Mouse (Mus musculus): ENCODE data around the gene Kctd18. TPM values are rescaled to one million over a fixed set of nuclear protein-coding genes. Genes with fewer than 3 reads are reported as not detected.
A peak's percentile ranks its signal among the peaks of the same experiment; 100 is the strongest.

The Kctd18 gene
- total RNA-seq, 2 experiments from 2014 or later = 10.4 to 10.9 TPM

DNA sequence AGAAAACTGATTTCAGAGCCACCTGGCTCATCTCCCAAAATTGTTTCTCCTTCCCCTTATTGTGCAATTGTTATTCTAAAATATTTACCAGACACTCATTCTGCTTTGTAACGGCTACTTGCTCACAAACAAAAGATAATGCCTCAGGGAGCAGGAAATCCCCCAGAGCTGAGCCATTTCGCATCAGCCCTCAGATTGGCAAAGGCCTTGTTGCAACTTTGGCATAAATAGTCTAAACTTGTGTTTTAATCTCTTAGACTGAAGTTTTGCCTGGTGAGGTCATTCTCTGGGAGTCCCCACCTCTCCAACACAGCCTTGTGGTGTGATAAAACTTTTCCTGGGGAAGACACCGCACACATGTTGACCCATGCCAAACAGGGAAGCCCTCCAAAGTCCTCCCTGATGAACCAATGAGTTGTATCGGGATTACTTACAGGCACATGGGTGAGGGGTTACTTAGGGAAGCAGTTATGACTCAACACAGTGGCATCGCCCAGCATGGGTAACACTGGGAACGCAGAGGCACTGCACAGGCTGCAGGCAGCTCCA lies 29.6 kb downstream of the Kctd18 start:
- DNase-seq = peak; percentile 8

GRCm38 (mm10) chr1:57976860-57977259 lies 41.9 kb downstream of the Kctd18 start:
- no peak for DNase-seq

DNA sequence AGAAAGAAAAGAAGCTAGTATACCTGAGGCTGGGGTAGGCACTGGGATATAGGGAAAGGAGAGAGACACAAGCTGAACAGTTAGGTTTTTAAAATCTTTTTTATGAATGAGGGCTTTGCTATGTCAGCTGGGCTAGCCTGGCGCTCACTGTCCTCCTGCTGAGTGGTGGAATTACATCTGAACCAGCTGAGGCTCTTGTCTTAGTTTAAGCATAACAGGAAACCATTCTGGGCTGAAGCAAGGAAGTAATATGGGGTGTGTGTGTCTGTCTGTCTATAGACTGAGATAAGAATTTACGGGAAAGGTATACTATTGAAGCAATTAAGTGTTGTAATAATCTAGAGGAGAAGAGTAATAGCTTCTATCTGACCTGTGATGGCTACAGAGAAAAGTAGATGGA lies 47.2 kb downstream of the Kctd18 start:
- DNase-seq = no peak

DNA sequence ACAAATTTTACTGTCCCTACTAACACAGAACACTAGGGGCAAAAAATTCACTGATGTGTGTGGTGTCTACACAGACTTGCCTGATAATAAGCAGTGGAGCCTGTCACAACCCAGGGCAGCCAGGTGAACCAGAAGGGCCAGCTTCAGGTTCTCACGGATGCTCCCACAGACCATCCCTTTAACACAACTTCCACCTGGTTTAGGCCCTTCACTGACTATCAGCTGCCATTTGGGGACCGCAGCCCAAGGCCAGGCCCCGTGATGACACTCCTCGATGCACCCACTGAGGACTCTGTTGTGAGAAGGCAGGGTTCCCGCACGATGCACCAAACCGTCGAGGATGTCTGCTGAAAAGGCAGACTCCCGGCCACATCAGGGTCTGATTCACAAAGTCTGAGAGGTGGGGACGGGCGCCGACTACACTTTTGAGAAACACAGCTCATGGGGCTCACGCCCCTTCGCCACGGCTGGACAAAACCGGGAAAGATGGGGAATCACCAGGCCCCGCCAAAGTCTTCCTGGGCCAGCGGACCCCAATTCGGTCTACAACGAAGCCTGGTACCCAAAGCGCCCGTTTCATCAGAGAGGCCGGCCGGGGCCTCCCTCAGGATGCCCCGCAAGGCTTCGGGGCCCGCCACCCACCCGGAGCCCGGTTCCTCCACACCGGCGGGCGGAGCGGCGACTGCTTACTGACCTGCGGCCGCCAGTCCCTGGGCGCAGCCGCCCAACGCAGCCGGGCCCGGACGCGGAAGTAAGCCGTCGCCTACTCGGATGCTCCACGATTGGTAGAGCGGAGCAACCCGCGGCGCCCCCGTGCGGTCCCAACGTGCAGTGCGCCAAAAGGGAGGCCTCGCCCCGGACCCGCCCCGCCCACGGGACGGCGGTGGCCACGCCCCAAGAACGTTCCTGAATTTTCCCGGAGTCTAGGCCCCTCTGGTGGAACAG lies 49.2 kb downstream of the Kctd18 start:
- DNase-seq = peak; percentile 99

GRCm38 (mm10) chr1:57955774-57956173 lies 63.0 kb downstream of the Kctd18 start:
- no peak for DNase-seq

- DNase-seq = no peak
Observed at GRCm38 (mm10) chr1:57954376-57954765, 64.4 kb downstream of the Kctd18 start.

DNA sequence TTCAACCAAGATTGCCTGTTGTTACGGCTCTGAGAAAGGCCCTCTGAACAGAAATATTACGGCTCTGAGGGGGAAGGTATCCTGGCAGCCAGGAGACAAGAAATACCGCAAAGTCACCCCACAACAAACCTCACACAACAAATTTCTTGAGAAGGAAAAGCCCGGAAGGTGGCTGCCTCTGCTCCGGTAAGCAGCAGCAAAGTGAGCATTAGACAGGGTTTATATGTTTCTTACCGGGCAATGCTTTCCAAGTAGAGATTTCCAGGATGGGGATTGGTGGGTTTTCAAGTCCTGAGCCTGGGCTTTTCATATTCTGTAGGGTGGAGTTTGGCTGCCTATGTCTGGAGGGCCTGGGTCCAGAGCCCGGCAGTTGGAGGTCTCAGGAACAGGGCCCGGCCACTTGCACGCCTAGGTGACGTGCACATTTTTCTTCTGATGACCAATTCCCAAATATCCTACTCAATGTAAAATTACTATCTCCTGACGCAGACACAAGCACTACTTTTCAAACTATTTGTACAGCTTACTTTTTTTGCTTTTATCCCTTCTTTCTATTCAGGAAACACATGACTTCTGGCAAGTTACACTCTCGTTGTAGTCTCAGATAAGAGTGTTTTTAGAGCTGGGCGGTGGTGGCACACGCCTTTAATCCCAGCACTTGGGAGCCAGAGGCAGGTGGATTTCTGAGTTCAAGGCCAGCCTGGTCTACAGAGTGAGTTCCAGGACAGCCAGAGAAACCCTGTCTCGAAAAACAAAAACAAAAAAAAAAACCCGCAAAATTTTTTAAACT lies 65.0 kb downstream of the Kctd18 start:
- DNase-seq = no peak

GRCm38 (mm10) chr1:57952509-57952908 lies 66.2 kb downstream of the Kctd18 start:
- no peak for DNase-seq

DNA sequence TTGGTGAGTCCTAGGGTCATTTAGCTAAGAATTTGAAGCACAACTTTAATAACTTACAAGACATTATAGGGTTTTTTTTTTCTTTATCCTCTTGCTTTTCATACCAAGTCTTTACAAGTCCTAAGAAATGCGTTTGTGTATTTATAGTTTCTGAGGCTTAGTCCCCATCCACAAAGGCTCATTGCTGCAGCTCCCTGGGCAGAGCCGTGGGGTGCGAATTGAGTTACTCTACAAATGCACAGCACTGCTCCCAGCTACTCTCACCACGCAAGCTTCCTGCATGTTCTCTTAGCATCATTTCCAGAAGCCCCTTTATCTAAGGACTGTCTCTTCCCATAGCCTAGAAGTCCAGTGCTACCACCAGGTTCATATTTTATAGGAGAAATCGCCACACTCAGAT lies 69.0 kb downstream of the Kctd18 start:
- DNase-seq = no peak

- peak; percentile 23 for DNase-seq
Observed at GRCm38 (mm10) chr1:57949195-57949594, 69.6 kb downstream of the Kctd18 start.

DNA sequence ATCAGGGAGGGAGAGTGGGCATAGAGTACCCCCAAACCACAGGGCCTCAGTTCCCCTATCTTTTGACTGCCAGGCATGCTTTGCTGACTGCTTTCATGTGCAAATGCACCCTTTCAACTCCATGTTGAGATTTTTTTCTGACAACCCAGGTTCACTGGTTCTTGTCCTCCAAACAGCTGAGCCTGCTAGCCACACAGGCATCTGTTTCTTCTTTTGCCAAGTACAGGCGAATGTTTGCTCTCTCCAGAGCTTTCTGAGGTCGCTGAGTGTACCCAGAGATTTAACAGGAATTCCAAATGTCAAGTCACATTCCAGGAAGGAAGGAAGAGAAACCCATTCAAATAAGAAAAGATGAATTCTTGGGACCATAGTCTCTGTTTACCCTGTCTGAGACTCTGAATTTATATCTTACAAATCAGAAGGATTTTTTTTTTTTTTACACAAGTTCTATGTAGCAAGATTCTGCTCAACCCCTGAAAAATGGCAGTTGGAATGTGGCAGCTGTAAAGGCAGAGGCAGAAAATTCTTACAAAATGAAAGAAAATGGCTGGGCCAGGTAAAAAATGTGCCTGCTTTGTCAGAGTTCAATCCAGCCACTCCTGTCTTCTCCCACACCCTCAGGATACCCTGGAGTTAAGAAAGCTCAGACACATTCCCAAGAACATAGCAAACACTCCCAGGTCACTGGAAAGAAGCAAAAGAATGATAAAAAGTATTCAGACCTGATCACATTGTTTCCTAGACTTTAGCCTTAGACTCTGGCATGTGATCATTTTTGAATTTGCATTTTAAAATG lies 71.0 kb downstream of the Kctd18 start:
- DNase-seq = no peak

DNA sequence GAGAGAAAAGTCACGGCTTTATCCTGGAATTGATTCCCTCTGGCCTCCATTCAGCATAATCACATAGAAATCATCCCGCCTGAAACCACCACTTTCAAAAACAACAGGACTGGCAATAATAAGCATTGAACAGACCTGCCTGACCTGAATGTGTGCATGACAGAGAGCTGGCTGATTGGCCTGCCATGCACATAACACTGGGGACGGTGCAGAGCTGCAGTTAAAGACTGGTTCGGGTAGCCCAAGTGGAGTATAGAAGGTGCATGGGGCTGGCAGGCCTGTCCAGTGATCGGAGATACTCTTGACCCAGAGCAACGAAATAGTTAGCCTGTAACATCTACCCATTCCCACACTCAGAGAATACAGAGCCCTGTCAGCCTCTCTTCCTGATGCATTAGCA lies 76.5 kb downstream of the Kctd18 start:
- DNase-seq = no peak

DNA sequence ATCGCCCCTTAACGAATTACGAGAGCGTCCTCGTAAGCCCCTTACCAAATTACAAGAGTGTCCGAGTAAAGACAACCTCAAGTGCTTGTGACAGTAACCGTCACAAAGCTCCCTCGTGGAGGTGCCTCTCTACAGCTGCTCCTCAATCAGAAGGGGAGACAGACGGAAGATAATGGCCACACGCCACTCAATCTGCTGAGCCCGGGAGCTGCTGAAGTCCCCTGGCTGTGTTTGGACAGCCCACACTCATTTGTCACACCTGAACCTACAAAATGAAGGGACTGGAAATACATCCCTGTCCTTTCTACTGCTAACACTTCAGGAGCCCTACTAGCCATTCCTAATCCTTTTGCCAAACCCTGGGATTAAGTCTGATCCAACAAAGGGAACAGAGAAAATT lies 77.0 kb downstream of the Kctd18 start:
- no peak for DNase-seq

- no peak for DNase-seq
Observed at GRCm38 (mm10) chr1:57941095-57941494, 77.7 kb downstream of the Kctd18 start.

DNA sequence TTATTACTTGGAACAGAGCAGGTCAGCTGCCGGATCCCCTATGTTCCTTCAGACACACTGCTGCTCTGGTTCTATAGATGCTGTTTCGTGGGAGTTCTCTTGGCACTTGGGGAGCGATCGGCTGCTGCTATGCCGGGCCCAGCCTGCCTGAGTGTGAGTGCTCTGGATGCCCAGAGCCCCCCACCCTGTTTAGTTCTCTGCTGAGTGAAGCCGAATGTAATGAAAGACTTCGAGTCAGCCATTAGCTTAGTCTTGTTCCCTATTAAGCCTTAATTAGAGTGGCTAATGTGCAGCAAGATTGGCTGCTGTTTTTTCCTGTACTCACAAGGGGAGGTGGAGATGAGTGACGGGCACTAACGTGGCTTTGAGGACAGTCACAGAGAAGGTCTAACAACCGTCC lies 78.1 kb downstream of the Kctd18 start:
- no peak for DNase-seq

DNA sequence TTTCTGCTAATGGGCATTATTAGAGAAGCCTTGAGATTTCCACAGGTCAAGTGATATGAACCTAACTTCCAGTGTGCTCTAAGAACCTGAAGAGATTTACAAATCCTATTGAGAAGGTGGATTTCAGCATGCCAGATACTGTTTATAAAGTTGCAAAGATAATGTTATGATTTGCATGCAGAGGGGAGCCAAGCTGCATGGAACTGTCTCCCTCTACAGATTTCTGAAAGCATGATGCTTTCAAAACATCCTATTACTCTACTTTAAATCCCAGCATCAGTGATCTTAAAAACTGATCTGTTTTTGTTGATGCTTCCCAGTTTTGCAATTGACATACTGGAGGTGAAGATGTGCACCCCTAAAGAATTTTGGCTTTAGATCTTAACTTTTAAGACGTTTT lies 84.5 kb downstream of the Kctd18 start:
- no peak for DNase-seq

GRCm38 (mm10) chr1:57918567-57918966 lies 100.2 kb downstream of the Kctd18 start:
- no peak for DNase-seq

DNA sequence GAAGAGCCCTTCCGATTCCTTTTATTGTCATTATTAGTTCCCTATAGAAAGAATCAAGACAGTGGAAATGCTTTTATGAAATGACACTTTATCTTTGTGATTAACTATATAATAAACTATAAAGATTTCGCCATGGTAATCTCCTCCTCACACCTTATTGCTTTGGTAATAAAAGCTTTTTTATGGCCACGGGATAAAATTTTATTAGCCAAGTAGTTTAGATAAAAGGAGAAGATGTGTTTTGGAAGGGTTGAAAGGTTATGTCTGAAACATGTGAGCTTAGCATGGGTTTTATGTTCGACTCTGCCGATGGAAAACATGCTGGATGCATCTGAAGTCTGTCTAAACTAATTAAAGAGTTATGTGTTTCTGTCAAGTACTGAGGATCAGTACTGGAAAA lies 101.4 kb downstream of the Kctd18 start:
- no peak for DNase-seq

GRCm38 (mm10) chr1:57911561-57911960 lies 107.2 kb downstream of the Kctd18 start:
- DNase-seq = no peak

- no peak for DNase-seq
Observed at GRCm38 (mm10) chr1:57906312-57906711, 112.4 kb downstream of the Kctd18 start.

GRCm38 (mm10) chr1:57905912-57906311 lies 112.8 kb downstream of the Kctd18 start:
- no peak for DNase-seq
